Comparison of ENCODE assay signal across 9 mouse cellular contexts in the genomic region with DNA sequence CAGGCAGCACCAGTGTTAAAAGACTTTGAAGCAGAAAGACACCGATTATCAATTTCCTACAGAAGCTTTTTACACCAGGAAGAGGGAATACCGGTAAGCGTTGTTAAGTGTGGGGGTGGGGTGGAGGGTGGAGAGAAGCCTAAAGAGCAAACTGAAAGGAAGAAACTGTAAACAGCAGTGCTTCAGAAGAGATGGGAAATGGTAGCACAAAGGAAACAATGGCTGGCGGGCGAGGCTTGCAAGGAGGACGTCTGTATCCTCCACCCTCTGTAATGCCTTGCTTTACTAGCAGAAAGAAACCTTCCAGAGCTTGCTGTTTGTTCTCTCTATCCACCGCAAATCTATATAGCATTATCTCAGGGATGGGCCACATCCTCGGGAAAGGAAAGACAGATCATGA. TPM values are rescaled to one million over a fixed set of nuclear protein-coding genes. Genes with fewer than 3 reads are reported as not detected.
A peak's percentile ranks its signal among the peaks of the same experiment; 100 is the strongest.
DNase-seq lines count a peak whose midpoint lies in the region; ATAC-seq and TF ChIP-seq lines count a peak whose summit lies in the region.
"Had no signal": no experiment of that assay in that cellular context is flagged by ENCODE, and none has a peak within 500 bp of the region (broad histone marks: within the 10 kb centered on the region; RNA-seq: fewer than 3 reads in every experiment).

No protein-coding gene starts in this region.

- no peak overlapping the region; the same call in 1 of the 2 replicates for H3K9ac ChIP-seq in liver, embryonic 11.5 days (ENCODE audit: low read depth, low read length)
- H3K9ac ChIP-seq in embryonic facial prominence, embryonic 11.5 days (replicated peaks; ENCODE audit: low read length), result peak overlapping the region; percentile 39; the same call in 1 of the 2 replicates
- 0 out of 2 replicates have a peak overlapping the region, but pooled peaks have one; percentile 30 for H3K9ac ChIP-seq in intestine, embryonic 16.5 days (ENCODE audit: low read depth, low read length)
- peak overlapping the region; percentile 42; the same call in 1 of the 2 replicates for H3K9ac ChIP-seq in neural tube, embryonic 14.5 days (replicated peaks; ENCODE audit: low read depth, low read length)

- peaks cover 13% of the 10 kb centered on the region for H3K4me1 ChIP-seq in liver, embryonic 11.5 days (replicated peaks; ENCODE audit: control insufficient read depth, insufficient read depth, low read length)
- H3K4me1 ChIP-seq in embryonic facial prominence, embryonic 11.5 days (ENCODE audit: control insufficient read depth, insufficient read depth, low read length), result 0 out of 2 replicates have a peak, but pooled peaks cover 2% of the 10 kb centered on the region
- no peaks in the 10 kb centered on the region for H3K4me1 ChIP-seq in intestine, embryonic 16.5 days (ENCODE audit: control insufficient read depth, insufficient read depth, low read length)
- H3K4me1 ChIP-seq in neural tube, embryonic 14.5 days (ENCODE audit: control insufficient read depth, insufficient read depth, low read length), result 0 out of 2 replicates have a peak, but pooled peaks cover 5% of the 10 kb centered on the region

- no peak for DNase-seq in liver, embryonic 11.5 days (ENCODE audit: low spot score)
- no peak for DNase-seq in liver
- peak; percentile 52 for DNase-seq in embryonic facial prominence, embryonic 11.5 days (ENCODE audit: low spot score)
- no peak for DNase-seq in adrenal gland, postnatal 14 days
- no peak for DNase-seq in left cerebral cortex, adult 2 months (ENCODE audit: extremely low spot score in 1 of 2, low spot score in 2 of 2)
- DNase-seq in left cerebral cortex, adult 18-20 months (ENCODE audit: low spot score in 2 of 2), result no peak

- H3K9me3 ChIP-seq in liver, embryonic 11.5 days (ENCODE audit: control insufficient read depth, low read length), result no peaks in the 10 kb centered on the region
- H3K9me3 ChIP-seq in embryonic facial prominence, embryonic 11.5 days (replicated peaks; ENCODE audit: control insufficient read depth, low read length), result no peaks in the 10 kb centered on the region
- H3K9me3 ChIP-seq in intestine, embryonic 16.5 days (ENCODE audit: control insufficient read depth, low read length), result no peaks in the 10 kb centered on the region
- H3K9me3 ChIP-seq in neural tube, embryonic 14.5 days (ENCODE audit: control insufficient read depth, low read length), result no peaks in the 10 kb centered on the region

- peak overlapping the region; percentile 61 for H3K4me2 ChIP-seq in liver, embryonic 11.5 days
- no peak overlapping the region for H3K4me2 ChIP-seq in embryonic facial prominence, embryonic 11.5 days (ENCODE audit: low read depth, low read length)
- peak overlapping the region; percentile 34 for H3K4me2 ChIP-seq in intestine, embryonic 16.5 days (ENCODE audit: low read depth, low read length)
- peak overlapping the region; percentile 51 for H3K4me2 ChIP-seq in neural tube, embryonic 14.5 days (ENCODE audit: low read depth, low read length)

- H3K36me3 ChIP-seq in liver, embryonic 11.5 days (ENCODE audit: control insufficient read depth, insufficient read depth, low read length), result no peaks in the 10 kb centered on the region
- no peaks in the 10 kb centered on the region for H3K36me3 ChIP-seq in embryonic facial prominence, embryonic 11.5 days (replicated peaks; ENCODE audit: control insufficient read depth, insufficient read depth, low read depth, low read length)
- H3K36me3 ChIP-seq in intestine, embryonic 16.5 days (ENCODE audit: control insufficient read depth, insufficient read depth, low read length), result no peaks in the 10 kb centered on the region
- no peaks in the 10 kb centered on the region for H3K36me3 ChIP-seq in neural tube, embryonic 14.5 days (ENCODE audit: control insufficient read depth, insufficient read depth, low read length)

- TF ChIP-seq CTCF in left cerebral cortex, adult 2 months (IDR thresholded peaks at IDR 0.05), result no peak

- peak overlapping the region; percentile 7 for H3K27ac ChIP-seq in liver, embryonic 11.5 days (ENCODE audit: low read depth, low read length)
- H3K27ac ChIP-seq in embryonic facial prominence, embryonic 11.5 days (replicated peaks; ENCODE audit: low read depth, low read length), result no peak overlapping the region
- H3K27ac ChIP-seq in intestine, embryonic 16.5 days (ENCODE audit: low read length), result no peak overlapping the region
- peak overlapping the region; percentile 83 for H3K27ac ChIP-seq in neural tube, embryonic 14.5 days (ENCODE audit: low read depth, low read length)
- no peak overlapping the region for H3K27ac ChIP-seq in left cerebral cortex, adult 2 months

- no peak; the same call in 1 of the 2 replicates for ATAC-seq in liver, embryonic 11.5 days (replicated peaks; ENCODE audit: low FRiP score)
- ATAC-seq in embryonic facial prominence, embryonic 11.5 days (replicated peaks; ENCODE audit: insufficient number of reproducible peaks, low FRiP score, low TSS enrichment, low read depth), result no peak; the same call in 1 of the 2 replicates
- no peak for ATAC-seq in intestine, embryonic 16.5 days
- ATAC-seq in neural tube, embryonic 14.5 days (ENCODE audit: low read depth), result peak; percentile 83
- ATAC-seq: Patski had no signal

- 4% methylated on average over 8 of the region's 8 CpGs for WGBS in liver, embryonic 11.5 days
- whole genome bisulfite sequencing in embryonic facial prominence, embryonic 11.5 days, result 6% methylated on average over 8 of the region's 8 CpGs
- 5% methylated on average over 8 of the region's 8 CpGs for WGBS in intestine, embryonic 16.5 days
- 2% methylated on average over 8 of the region's 8 CpGs for WGBS in neural tube, embryonic 14.5 days

- intact Hi-C loops in left cerebral cortex, adult 2 months (cut with DNase I), result no loop called here

- peak overlapping the region; percentile 15; the same call in 1 of the 2 replicates for H3K4me3 ChIP-seq in liver, embryonic 11.5 days (ENCODE audit: low read depth, low read length)
- H3K4me3 ChIP-seq in embryonic facial prominence, embryonic 11.5 days (ENCODE audit: low read depth, low read length), result no peak overlapping the region
- peak overlapping the region; percentile 17 for H3K4me3 ChIP-seq in intestine, embryonic 16.5 days (ENCODE audit: low read length)
- peak overlapping the region; percentile 21 for H3K4me3 ChIP-seq in neural tube, embryonic 14.5 days (ENCODE audit: low read depth, low read length)
- H3K4me3 ChIP-seq in left cerebral cortex, adult 2 months, result no peak overlapping the region

- no peaks in the 10 kb centered on the region for H3K27me3 ChIP-seq in liver, embryonic 11.5 days (replicated peaks; ENCODE audit: control insufficient read depth, insufficient read depth, low read length)
- H3K27me3 ChIP-seq in embryonic facial prominence, embryonic 11.5 days (ENCODE audit: control insufficient read depth, insufficient read depth, low read length), result no peaks in the 10 kb centered on the region
- H3K27me3 ChIP-seq in intestine, embryonic 16.5 days (replicated peaks; ENCODE audit: control insufficient read depth, insufficient read depth, low read length), result no peaks in the 10 kb centered on the region
- no peaks in the 10 kb centered on the region for H3K27me3 ChIP-seq in neural tube, embryonic 14.5 days (ENCODE audit: control insufficient read depth, insufficient read depth, low read length)

RNA-seq across cellular contexts. Expression of a gene that starts 40.0 kb away (rescaled TPM):
- polyA plus RNA-seq in liver, embryonic 11.5 days (2014; fragmentation: Nextera tagmentation; extraction: Ambion mirVana), result 34.2 and 36.4 TPM in 2 replicates
- 13.6 and 14.7 TPM in 2 replicates for polyA plus RNA-seq in embryonic facial prominence, embryonic 11.5 days (2014; fragmentation: Nextera tagmentation; extraction: Ambion mirVana)
- 0.53 and 0.98 TPM in 2 replicates for polyA plus RNA-seq in intestine, embryonic 16.5 days (2015; fragmentation: Nextera tagmentation; extraction: Ambion mirVana)
- polyA plus RNA-seq in neural tube, embryonic 14.5 days (2014; fragmentation: Nextera tagmentation; extraction: Ambion mirVana), result 12.7 and 12.9 TPM in 2 replicates
- 0.11 TPM in 1 of 2 replicates, not detected in the other for total RNA-seq in adrenal gland, postnatal 14 days (2021)
- 1 to 10 TPM; 5.2 to 5.8 TPM for total RNA-seq in left cerebral cortex, adult 2 months (2021)
- 1 to 10 TPM; 5.3 to 5.6 TPM for total RNA-seq in left cerebral cortex, adult 18-20 months (2021)
- polyA plus RNA-seq: Patski had no signal

Comparison
In these comparisons a context has a peak if more than half of its experiments do, and no peak if none do; other contexts are left out.
1. H3K27ac ChIP-seq: peak in liver, embryonic 11.5 days (single experiment) and neural tube, embryonic 14.5 days (single experiment); none in embryonic facial prominence, embryonic 11.5 days (single experiment), intestine, embryonic 16.5 days (single experiment) and left cerebral cortex, adult 2 months (single experiment).
2. H3K4me3 ChIP-seq: peak in liver, embryonic 11.5 days (single experiment), intestine, embryonic 16.5 days (single experiment) and neural tube, embryonic 14.5 days (single experiment); none in embryonic facial prominence, embryonic 11.5 days (single experiment) and left cerebral cortex, adult 2 months (single experiment).